Comparison of ENCODE assay signal across 9 mouse cellular contexts in the genomic region with DNA sequence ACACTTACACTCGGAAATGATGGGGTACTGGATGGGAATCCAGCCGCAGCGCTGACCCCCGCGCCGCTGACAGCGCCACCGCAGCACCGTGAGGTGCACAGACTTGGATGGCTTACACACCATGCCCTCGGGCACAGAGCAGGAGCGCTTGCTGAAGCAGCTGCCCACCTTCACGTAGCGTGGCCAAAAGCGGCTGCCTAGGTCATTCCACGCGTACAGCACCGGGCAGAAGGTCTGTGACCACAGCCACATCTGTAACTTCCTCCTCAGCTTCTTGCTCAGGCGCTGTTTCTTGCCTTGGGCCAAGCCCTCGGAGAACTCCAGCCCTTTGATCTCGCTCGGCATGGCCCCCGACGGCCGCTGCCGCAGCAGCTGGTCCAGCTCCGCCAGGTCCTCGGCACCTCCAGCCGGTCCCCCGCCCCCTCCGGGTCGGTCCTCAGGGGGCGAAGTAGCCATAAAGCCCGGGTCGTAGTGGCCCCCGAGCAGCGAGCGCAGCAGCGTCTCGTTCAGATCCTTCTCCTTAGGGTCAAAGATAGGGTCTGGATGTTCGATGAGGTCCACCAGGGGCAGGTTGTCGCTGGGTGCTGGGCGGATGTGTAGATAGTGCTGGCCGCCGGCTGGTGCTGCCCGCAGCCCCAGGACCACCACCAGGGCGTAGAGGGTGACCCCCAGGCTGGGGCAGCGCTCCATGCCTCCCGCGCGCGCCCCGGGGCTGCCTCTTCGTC. TPM values are rescaled to one million over a fixed set of nuclear protein-coding genes. Genes with fewer than 3 reads are reported as not detected.
DNase-seq lines count a peak whose midpoint lies in the region; ATAC-seq lines count a peak whose summit lies in the region.
"Had no signal": no experiment of that assay in that cellular context is flagged by ENCODE, and none has a peak within 500 bp of the region (broad histone marks: within the 10 kb centered on the region; RNA-seq: fewer than 3 reads in every experiment).

No protein-coding gene starts in this region.

- intact Hi-C loops in gastrocnemius, postnatal 36 days (cut with DNase I): loop anchor here (2.0 kb wide), 1 partner anchor 201 kb away; no protein-coding TSS in a partner anchor

- no peak for ATAC-seq in embryonic facial prominence, embryonic 13.5 days (ENCODE audit: insufficient number of reproducible peaks, insufficient read depth, low FRiP score, low TSS enrichment, low read depth)
- ATAC-seq in hindbrain, embryonic 11.5 days (ENCODE audit: low FRiP score): no peak
- no peak for ATAC-seq in limb, embryonic 13.5 days (ENCODE audit: low FRiP score, low read depth)
- ATAC-seq in neural tube, embryonic 14.5 days (ENCODE audit: low read depth): peak; percentile 0; the same call in 1 of the 2 replicates

- peak overlapping the region; percentile 73 for H3K4me3 ChIP-seq in embryonic facial prominence, embryonic 13.5 days
- H3K4me3 ChIP-seq in hindbrain, embryonic 11.5 days (ENCODE audit: low read depth, low read length): peak overlapping the region; percentile 67
- H3K4me3 ChIP-seq in limb, embryonic 13.5 days: peak overlapping the region; percentile 71
- H3K4me3 ChIP-seq in neural tube, embryonic 14.5 days (ENCODE audit: low read depth, low read length): peak overlapping the region; percentile 64

- H3K36me3 ChIP-seq in embryonic facial prominence, embryonic 13.5 days: no peaks in the 10 kb centered on the region
- H3K36me3 ChIP-seq in hindbrain, embryonic 11.5 days (ENCODE audit: control insufficient read depth, insufficient read depth, low read length): no peaks in the 10 kb centered on the region
- no peaks in the 10 kb centered on the region for H3K36me3 ChIP-seq in limb, embryonic 13.5 days
- H3K36me3 ChIP-seq in neural tube, embryonic 14.5 days (ENCODE audit: control insufficient read depth, insufficient read depth, low read length): no peaks in the 10 kb centered on the region

- peak; percentile 23 for DNase-seq in gastrocnemius, postnatal 10 days
- DNase-seq in gastrocnemius, postnatal 36 days: no peak
- peak; percentile 21 for DNase-seq in ES-CJ7 (ENCODE audit: low read depth, low spot score)
- peak; percentile 75 for DNase-seq in hindbrain, embryonic 11.5 days (ENCODE audit: low spot score)
- DNase-seq in c-Kit-positive CD71-positive TER-119-positive erythroid progenitor cells, embryonic 14.5 days (ENCODE audit: low spot score): no peak

- H3K27me3 ChIP-seq in embryonic facial prominence, embryonic 13.5 days: peaks cover 10% of the 10 kb centered on the region
- 0 out of 2 replicates have a peak, but pooled peaks cover 5% of the 10 kb centered on the region for H3K27me3 ChIP-seq in hindbrain, embryonic 11.5 days (ENCODE audit: control insufficient read depth, insufficient read depth, low read length)
- H3K27me3 ChIP-seq in limb, embryonic 13.5 days: peaks cover 44% of the 10 kb centered on the region
- H3K27me3 ChIP-seq in neural tube, embryonic 14.5 days (ENCODE audit: control insufficient read depth, insufficient read depth, low read length): no peaks in the 10 kb centered on the region

- H3K9ac ChIP-seq in embryonic facial prominence, embryonic 13.5 days: peak overlapping the region; percentile 83
- peak overlapping the region; percentile 64 for H3K9ac ChIP-seq in hindbrain, embryonic 11.5 days (ENCODE audit: low read depth, low read length)
- H3K9ac ChIP-seq in limb, embryonic 13.5 days: peak overlapping the region; percentile 82
- peak overlapping the region; percentile 63 for H3K9ac ChIP-seq in neural tube, embryonic 14.5 days (replicated peaks; ENCODE audit: low read depth, low read length)

- peak overlapping the region; percentile 92 for H3K27ac ChIP-seq in embryonic facial prominence, embryonic 13.5 days
- peak overlapping the region; percentile 72 for H3K27ac ChIP-seq in hindbrain, embryonic 11.5 days (ENCODE audit: low read depth, low read length)
- H3K27ac ChIP-seq in limb, embryonic 13.5 days: peak overlapping the region; percentile 90
- peak overlapping the region; percentile 74 for H3K27ac ChIP-seq in neural tube, embryonic 14.5 days (ENCODE audit: low read depth, low read length)
- H3K27ac ChIP-seq: macrophage had no signal

- WGBS in embryonic facial prominence, embryonic 13.5 days: under 1% methylated on average over 53 of the region's 53 CpGs
- WGBS in hindbrain, embryonic 11.5 days: under 1% methylated on average over 53 of the region's 53 CpGs
- WGBS in limb, embryonic 13.5 days: under 1% methylated on average over 53 of the region's 53 CpGs
- WGBS in neural tube, embryonic 14.5 days: under 1% methylated on average over 50 of the region's 53 CpGs

- peaks cover 4% of the 10 kb centered on the region for H3K9me3 ChIP-seq in embryonic facial prominence, embryonic 13.5 days
- H3K9me3 ChIP-seq in hindbrain, embryonic 11.5 days (ENCODE audit: control insufficient read depth, low read length): no peaks in the 10 kb centered on the region
- no peaks in the 10 kb centered on the region for H3K9me3 ChIP-seq in limb, embryonic 13.5 days
- H3K9me3 ChIP-seq in neural tube, embryonic 14.5 days (ENCODE audit: control insufficient read depth, low read length): no peaks in the 10 kb centered on the region

- H3K4me1 ChIP-seq in embryonic facial prominence, embryonic 13.5 days: peaks cover 30% of the 10 kb centered on the region
- H3K4me1 ChIP-seq in hindbrain, embryonic 11.5 days (replicated peaks; ENCODE audit: control insufficient read depth, insufficient read depth, low read length): peaks cover 11% of the 10 kb centered on the region; the same call in 1 of the 2 replicates
- H3K4me1 ChIP-seq in limb, embryonic 13.5 days: peaks cover 27% of the 10 kb centered on the region
- H3K4me1 ChIP-seq in neural tube, embryonic 14.5 days (ENCODE audit: control insufficient read depth, insufficient read depth, low read length): peaks cover 14% of the 10 kb centered on the region

- peak overlapping the region; percentile 91 for H3K4me2 ChIP-seq in embryonic facial prominence, embryonic 13.5 days
- peak overlapping the region; percentile 68 for H3K4me2 ChIP-seq in hindbrain, embryonic 11.5 days (replicated peaks; ENCODE audit: low read depth, low read length)
- H3K4me2 ChIP-seq in limb, embryonic 13.5 days (replicated peaks): peak overlapping the region; percentile 90
- peak overlapping the region; percentile 91 for H3K4me2 ChIP-seq in neural tube, embryonic 14.5 days (ENCODE audit: low read depth, low read length)

RNA-seq across cellular contexts. Expression of gene Nog, which starts 0.6 kb away (rescaled TPM):
- total RNA-seq in gastrocnemius, postnatal 10 days (2021): 1 to 10 TPM; 1.2 to 2.0 TPM
- 1 to 10 TPM; 2.3 to 3.1 TPM for total RNA-seq in gastrocnemius, postnatal 36 days (2021)
- 6.3 and 6.5 TPM in 2 replicates for polyA plus RNA-seq in embryonic facial prominence, embryonic 13.5 days (2015; fragmentation: Nextera tagmentation; extraction: Ambion mirVana)
- 4.9 and 6.5 TPM in 2 replicates for polyA plus RNA-seq in hindbrain, embryonic 11.5 days (2014; fragmentation: Nextera tagmentation; extraction: Ambion mirVana)
- 8.5 and 9.7 TPM in 2 replicates for polyA plus RNA-seq in limb, embryonic 13.5 days (2015; fragmentation: Nextera tagmentation; extraction: Ambion mirVana)
- polyA plus RNA-seq in neural tube, embryonic 14.5 days (2014; fragmentation: Nextera tagmentation; extraction: Ambion mirVana): 3.6 and 4.4 TPM in 2 replicates
- polyA plus RNA-seq: macrophage had no signal

Comparison
In these comparisons a context has a peak if more than half of its experiments do, and no peak if none do; other contexts are left out.
1. DNase-seq: peak in gastrocnemius, postnatal 10 days (single experiment), ES-CJ7 (single experiment) and hindbrain, embryonic 11.5 days (single experiment); none in gastrocnemius, postnatal 36 days (0 of 2) and c-Kit-positive CD71-positive TER-119-positive erythroid progenitor cells, embryonic 14.5 days (single experiment).
2. Peak in every context shown above with its lines, with median percentiles within 50 percentile points of each other: H3K27ac ChIP-seq, H3K4me2 ChIP-seq, H3K4me3 ChIP-seq and H3K9ac ChIP-seq.